Mouse (Mus musculus) heart, embryonic 11.5 days (tissue): ENCODE data around the gene Cgref1. TPM values are rescaled to one million over a fixed set of nuclear protein-coding genes. Genes with fewer than 3 reads are reported as not detected.

Experiments
- ATAC-seq: fragments of 200-750 bp; cut with Nextera tagmentation; replicated peaks from 2 replicates; pipeline ENCODE4 v1.8.0; 2017; ENCODE audit warnings: moderate library complexity; ENCODE audit not compliant: insufficient number of reproducible peaks, low FRiP score, low TSS enrichment
- H3K27ac ChIP-seq: fragments of 300-500 bp; sonication (generic); 2 replicates; pipeline ENCODE4 v1.5.1; 2014; ENCODE audit warnings: mild to moderate bottlenecking, low read depth, low read length
- H3K27me3 ChIP-seq: fragments of 300-500 bp; sonication (generic); 2 replicates; pipeline ENCODE4 v1.6.1; 2014; ENCODE audit warnings: mild to moderate bottlenecking, low read length, mixed read lengths; ENCODE audit not compliant: control insufficient read depth, insufficient read depth
- H3K36me3 ChIP-seq: fragments of 300-500 bp; sonication (generic); 2 replicates; pipeline ENCODE4 v1.6.1; 2014; ENCODE audit warnings: mild to moderate bottlenecking, low read length, moderate library complexity, mixed read lengths; ENCODE audit not compliant: control insufficient read depth, insufficient read depth
- H3K4me1 ChIP-seq: fragments of 300-500 bp; sonication (generic); 2 replicates; pipeline ENCODE4 v1.6.1; 2014; ENCODE audit warnings: low read length; ENCODE audit not compliant: control insufficient read depth, insufficient read depth
- H3K4me2 ChIP-seq: fragments of 300-500 bp; sonication (generic); 2 replicates; pipeline ENCODE4 v1.6.1; 2014; ENCODE audit warnings: mild to moderate bottlenecking, moderate library complexity
- H3K4me3 ChIP-seq: fragments of 300-500 bp; sonication (generic); 2 replicates; pipeline ENCODE4 v1.5.1; 2014; ENCODE audit warnings: low read depth, low read length
- H3K9ac ChIP-seq: fragments of 300-500 bp; sonication (generic); 2 replicates; pipeline ENCODE4 v1.6.1; 2014; ENCODE audit warnings: mild to moderate bottlenecking, low read depth, low read length, moderate library complexity
- H3K9me3 ChIP-seq: fragments of 300-500 bp; sonication (generic); replicated peaks from 2 replicates; pipeline ENCODE4 v1.6.1; 2016; ENCODE audit warnings: low read length; ENCODE audit not compliant: control insufficient read depth
- WGBS: fragments of 180-500 bp; shearing (Covaris S2); extraction: QIAGEN DNeasy Blood & Tissue Kit; methylation state at CpG from one replicate; pipeline ENCODE4 v1.1.7; 2014; ENCODE audit not compliant: insufficient replicate concordance; 5-methylcytosine and 5-hydroxymethylcytosine counted together
- polyA plus RNA-seq: library from polyadenylated mRNA; unstranded; fragments of >200 nt; fragmentation: Nextera tagmentation; extraction: Ambion mirVana; gene quantifications from 2 replicates; pipeline ENCODE4 v1.2.1, GENCODE M21; 2014

Gene Cgref1
- polyA plus RNA-seq, 1 experiment from 2014 or later, result 5.4 TPM

GRCm38 (mm10) chr5:30963916-30964315 lies 18.5 kb upstream of the Cgref1 start:
- 74% methylated on average over 3 of the region's 3 CpGs for WGBS
- H3K36me3 ChIP-seq, result no peaks in the 10 kb centered on the region
- H3K27ac ChIP-seq, result no peak overlapping the region
- H3K9ac ChIP-seq, result no peak overlapping the region
- no peaks in the 10 kb centered on the region for H3K27me3 ChIP-seq
- H3K9me3 ChIP-seq, result no peaks in the 10 kb centered on the region
- no peak overlapping the region for H3K4me2 ChIP-seq
- H3K4me1 ChIP-seq, result peaks cover 4% of the 10 kb centered on the region
- no peak for ATAC-seq
- H3K4me3 ChIP-seq, result no peak overlapping the region

- H3K36me3 ChIP-seq, result peaks cover 10% of the 10 kb centered on the region
- H3K9ac ChIP-seq, result no peak overlapping the region
- H3K27me3 ChIP-seq, result no peaks in the 10 kb centered on the region
- H3K4me2 ChIP-seq, result no peak overlapping the region
- no peak overlapping the region for H3K27ac ChIP-seq
- 57% methylated on average over 10 of the region's 10 CpGs for WGBS
- peaks cover 12% of the 10 kb centered on the region for H3K4me1 ChIP-seq
- ATAC-seq, result no peak
- H3K9me3 ChIP-seq, result no peaks in the 10 kb centered on the region
- no peak overlapping the region for H3K4me3 ChIP-seq
Observed at GRCm38 (mm10) chr5:30961545-30962505, 16.4 kb upstream of the Cgref1 start.

- 88% methylated on average over 2 of the region's 2 CpGs for WGBS
- no peak for ATAC-seq
Observed at GRCm38 (mm10) chr5:30960814-30961213, 15.4 kb upstream of the Cgref1 start.

GRCm38 (mm10) chr5:30959966-30960501 lies 14.6 kb upstream of the Cgref1 start, which contains the start of gene Preb:
Gene Preb (minus strand): TSS chr5:30960361.
- H3K9ac ChIP-seq, result peak within 1 kb of the TSS; percentile 88
- peak within 1 kb of the TSS; percentile 69 for H3K4me2 ChIP-seq
- ATAC-seq, result peak; percentile 92
- H3K27ac ChIP-seq, result peak within 1 kb of the TSS; percentile 86
- peak within 1 kb of the TSS; percentile 91 for H3K4me3 ChIP-seq
- peaks cover 20% of the 10 kb centered on the region for H3K36me3 ChIP-seq
- H3K27me3 ChIP-seq, result no peaks in the 10 kb centered on the region
- under 1% methylated on average over 56 of the region's 56 CpGs for WGBS
- H3K9me3 ChIP-seq, result no peaks in the 10 kb centered on the region
- peaks cover 12% of the 10 kb centered on the region for H3K4me1 ChIP-seq

More at GRCm38 (mm10) chr5:30960814-30961213, 15.4 kb upstream of the Cgref1 start:
- peaks cover 13% of the 10 kb centered on the region for H3K36me3 ChIP-seq
- no peak overlapping the region for H3K4me3 ChIP-seq
- H3K27ac ChIP-seq, result no peak overlapping the region
- peak overlapping the region; percentile 69 for H3K4me2 ChIP-seq
- H3K9me3 ChIP-seq, result no peaks in the 10 kb centered on the region
- no peaks in the 10 kb centered on the region for H3K27me3 ChIP-seq
- H3K4me1 ChIP-seq, result peaks cover 12% of the 10 kb centered on the region
- peak overlapping the region; percentile 88; the same call in 1 of the 2 replicates for H3K9ac ChIP-seq

DNA sequence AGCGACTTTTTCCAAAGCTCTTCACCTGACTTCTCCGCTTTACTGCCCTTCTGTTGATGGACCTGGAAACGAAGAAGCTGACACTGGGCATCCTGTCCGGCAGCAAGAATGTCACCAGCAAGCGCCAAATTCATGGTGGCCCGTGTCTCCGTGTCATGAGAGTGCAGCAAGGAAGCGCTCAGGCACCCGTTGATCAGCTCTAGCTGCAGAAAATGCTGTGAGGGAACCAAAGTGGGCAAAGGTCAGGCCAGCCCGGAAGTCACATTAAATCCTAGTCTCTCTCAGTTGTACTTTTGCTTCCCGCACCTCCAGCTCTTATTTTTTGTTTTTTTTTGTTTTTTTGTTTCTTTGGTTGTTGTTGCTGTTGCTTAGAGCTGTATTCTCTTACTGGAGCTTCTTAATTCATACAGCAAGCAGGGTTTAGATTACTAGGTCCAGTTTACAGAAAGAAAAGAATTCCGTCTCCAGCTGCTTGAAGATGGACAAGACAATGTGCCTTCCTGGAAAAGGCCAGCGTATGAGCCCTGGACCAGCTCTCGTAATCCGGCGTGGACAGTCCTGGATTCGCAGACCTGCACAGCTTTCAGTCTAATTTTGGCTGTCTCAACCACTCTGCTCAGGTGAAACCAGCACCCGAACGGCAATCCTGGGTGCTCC lies 13.9 kb upstream of the Cgref1 start:
- Histone ChIP-seq H3K36me3 (peaks cover 27% of the 10 kb centered on the region), H3K4me3 (peak overlapping the region; percentile 91), H3K27me3 (no peaks in the 10 kb centered on the region), H3K9me3 (no peaks in the 10 kb centered on the region), H3K27ac (peak overlapping the region; percentile 86), H3K9ac (peak overlapping the region; percentile 88), H3K4me1 (peaks cover 12% of the 10 kb centered on the region), H3K4me2 (peak overlapping the region; percentile 69)
- ATAC-seq, result no peak
- 34% methylated on average over 19 of the region's 19 CpGs for WGBS

GRCm38 (mm10) chr5:30957891-30958290 lies 12.5 kb upstream of the Cgref1 start:
- Histone ChIP-seq H3K36me3 (peaks cover 33% of the 10 kb centered on the region), H3K9me3 (no peaks in the 10 kb centered on the region), H3K4me1 (peaks cover 12% of the 10 kb centered on the region), H3K9ac (no peak overlapping the region), H3K4me3 (no peak overlapping the region), H3K27ac (no peak overlapping the region), H3K27me3 (no peaks in the 10 kb centered on the region), H3K4me2 (no peak overlapping the region)
- 93% methylated on average over 6 of the region's 6 CpGs for WGBS
- ATAC-seq, result no peak

GRCm38 (mm10) chr5:30955751-30956150 lies 10.4 kb upstream of the Cgref1 start:
- Histone ChIP-seq H3K27ac (no peak overlapping the region), H3K4me1 (peaks cover 14% of the 10 kb centered on the region), H3K9me3 (no peaks in the 10 kb centered on the region), H3K9ac (no peak overlapping the region), H3K36me3 (peaks cover 36% of the 10 kb centered on the region), H3K27me3 (no peaks in the 10 kb centered on the region), H3K4me3 (no peak overlapping the region), H3K4me2 (no peak overlapping the region)
- ATAC-seq, result no peak
- WGBS, result 92% methylated on average over 6 of the region's 6 CpGs

GRCm38 (mm10) chr5:30954556-30954955 lies 9.2 kb upstream of the Cgref1 start:
- no peak for ATAC-seq
- Histone ChIP-seq H3K36me3 (peaks cover 36% of the 10 kb centered on the region), H3K4me2 (no peak overlapping the region), H3K27ac (no peak overlapping the region), H3K4me1 (peaks cover 22% of the 10 kb centered on the region), H3K9ac (no peak overlapping the region), H3K4me3 (no peak overlapping the region), H3K27me3 (no peaks in the 10 kb centered on the region), H3K9me3 (no peaks in the 10 kb centered on the region)
- WGBS, result 91% methylated on average over 9 of the region's 9 CpGs
